Mouse (Mus musculus) forebrain, embryonic 12.5 days (tissue): ENCODE results near the gene Glrx5. TPM values are rescaled to one million over a fixed set of nuclear protein-coding genes. Genes with fewer than 3 reads are reported as not detected.

ENCODE experiments used
- ATAC-seq: fragments of 200-750 bp; cut with Nextera tagmentation; 2 replicates; pipeline ENCODE4 v1.8.0; 2017; ENCODE audit warnings: moderate TSS enrichment; ENCODE audit not compliant: low FRiP score
- H3K27ac ChIP-seq: fragments of 300-500 bp; sonication (generic); 2 replicates; pipeline ENCODE4 v1.5.1; 2016; ENCODE audit warnings: mild to moderate bottlenecking
- H3K27me3 ChIP-seq: fragments of 300-500 bp; sonication (generic); 2 replicates; pipeline ENCODE4 v1.6.1; 2016; ENCODE audit warnings: mild to moderate bottlenecking
- H3K36me3 ChIP-seq: fragments of 300-500 bp; sonication (generic); replicated peaks from 2 replicates; pipeline ENCODE4 v1.6.1; 2016; ENCODE audit warnings: mild to moderate bottlenecking
- H3K4me1 ChIP-seq: fragments of 300-500 bp; sonication (generic); 2 replicates; pipeline ENCODE4 v1.6.1; 2016
- H3K4me2 ChIP-seq: fragments of 300-500 bp; sonication (generic); 2 replicates; pipeline ENCODE4 v1.6.1; 2016; ENCODE audit warnings: mild to moderate bottlenecking, moderate library complexity
- H3K4me3 ChIP-seq: fragments of 300-500 bp; sonication (generic); replicated peaks from 2 replicates; pipeline ENCODE4 v1.5.1; 2016; ENCODE audit warnings: mild to moderate bottlenecking
- H3K9ac ChIP-seq: fragments of 300-500 bp; sonication (generic); 2 replicates; pipeline ENCODE4 v1.6.1; 2016; ENCODE audit warnings: mild to moderate bottlenecking
- H3K9me3 ChIP-seq: fragments of 300-500 bp; sonication (generic); 2 replicates; pipeline ENCODE4 v1.6.1; 2016
- WGBS: fragments of 180-500 bp; shearing (Covaris S2); methylation state at CpG from one replicate; pipeline ENCODE4 v1.1.7; 2016; 5-methylcytosine and 5-hydroxymethylcytosine counted together
- polyA plus RNA-seq: library from polyadenylated mRNA; unstranded; fragments of >200 nt; fragmentation: Nextera tagmentation; extraction: Ambion mirVana; gene quantifications from 2 replicates; pipeline ENCODE4 v1.2.1, GENCODE M21; 2016

Glrx5 gene
- polyA plus RNA-seq, 1 experiment from 2014 or later = 173 TPM

GRCm38 (mm10) chr12:105008752-105009178 is 23.7 kb upstream of the Glrx5 start:
- ATAC-seq = peak; percentile 65; the same call in 1 of the 2 replicates
- H3K9me3 ChIP-seq = no peaks in the 10 kb centered on the region
- peak overlapping the region; percentile 99 for H3K4me2 ChIP-seq
- no peak overlapping the region for H3K27ac ChIP-seq
- peaks cover 22% of the 10 kb centered on the region for H3K4me1 ChIP-seq
- H3K27me3 ChIP-seq = peaks cover 54% of the 10 kb centered on the region
- peak overlapping the region; percentile 62; the same call in 1 of the 2 replicates for H3K4me3 ChIP-seq
- no peaks in the 10 kb centered on the region for H3K36me3 ChIP-seq
- H3K9ac ChIP-seq = no peak overlapping the region
- WGBS = 3% methylated on average over 13 of the region's 13 CpGs

GRCm38 (mm10) chr12:105009370-105010212 is 22.9 kb upstream of the Glrx5 start, which contains the start of gene Syne3:
TSS of gene Syne3 (minus strand) at chr12:105009809.
- WGBS = under 1% methylated on average over 55 of the region's 66 CpGs
- H3K9me3 ChIP-seq = no peaks in the 10 kb centered on the region
- H3K27me3 ChIP-seq = peaks cover 54% of the 10 kb centered on the region
- peak; percentile 76 for ATAC-seq
- peak within 1 kb of the TSS; percentile 65 for H3K9ac ChIP-seq
- peaks cover 22% of the 10 kb centered on the region for H3K4me1 ChIP-seq
- no peaks in the 10 kb centered on the region for H3K36me3 ChIP-seq
- H3K27ac ChIP-seq = no peak within 1 kb of the TSS
- H3K4me2 ChIP-seq = peak within 1 kb of the TSS; percentile 99
- H3K4me3 ChIP-seq = peak within 1 kb of the TSS; percentile 62

GRCm38 (mm10) chr12:105010213-105010790 is 22.2 kb upstream of the Glrx5 start:
- peak overlapping the region; percentile 62 for H3K4me3 ChIP-seq
- H3K27ac ChIP-seq = no peak overlapping the region
- H3K27me3 ChIP-seq = peaks cover 54% of the 10 kb centered on the region
- peaks cover 22% of the 10 kb centered on the region for H3K4me1 ChIP-seq
- 13% methylated on average over 9 of the region's 9 CpGs for WGBS
- peak overlapping the region; percentile 99 for H3K4me2 ChIP-seq
- peak; percentile 30 for ATAC-seq
- peak overlapping the region; percentile 65 for H3K9ac ChIP-seq
- no peaks in the 10 kb centered on the region for H3K36me3 ChIP-seq
- H3K9me3 ChIP-seq = no peaks in the 10 kb centered on the region

GRCm38 (mm10) chr12:105011589-105011988 is 20.9 kb upstream of the Glrx5 start:
- Histone ChIP-seq H3K27ac (no peak overlapping the region), H3K4me3 (no peak overlapping the region), H3K4me1 (peaks cover 22% of the 10 kb centered on the region), H3K27me3 (peaks cover 50% of the 10 kb centered on the region), H3K36me3 (no peaks in the 10 kb centered on the region), H3K9me3 (no peaks in the 10 kb centered on the region), H3K4me2 (no peak overlapping the region), H3K9ac (no peak overlapping the region)
- ATAC-seq = no peak
- 94% methylated on average over 1 of the region's 1 CpGs for WGBS

GRCm38 (mm10) chr12:105012314-105012713 is 20.2 kb upstream of the Glrx5 start:
- WGBS = 92% methylated on average over 4 of the region's 4 CpGs
- Histone ChIP-seq H3K4me1 (peaks cover 22% of the 10 kb centered on the region), H3K4me3 (no peak overlapping the region), H3K36me3 (no peaks in the 10 kb centered on the region), H3K9ac (no peak overlapping the region), H3K27me3 (peaks cover 46% of the 10 kb centered on the region), H3K4me2 (no peak overlapping the region), H3K27ac (no peak overlapping the region), H3K9me3 (no peaks in the 10 kb centered on the region)
- ATAC-seq = no peak

- WGBS = 58% methylated on average over 17 of the region's 17 CpGs
- H3K9me3 ChIP-seq = no peaks in the 10 kb centered on the region
- H3K27me3 ChIP-seq = peaks cover 38% of the 10 kb centered on the region
Observed at GRCm38 (mm10) chr12:105013065-105013464, 19.4 kb upstream of the Glrx5 start.

GRCm38 (mm10) chr12:105016199-105016598 is 16.3 kb upstream of the Glrx5 start:
- Histone ChIP-seq H3K4me3 (no peak overlapping the region), H3K36me3 (no peaks in the 10 kb centered on the region), H3K9ac (no peak overlapping the region), H3K4me1 (peaks cover 9% of the 10 kb centered on the region), H3K27ac (no peak overlapping the region), H3K9me3 (no peaks in the 10 kb centered on the region), H3K4me2 (no peak overlapping the region), H3K27me3 (peaks cover 7% of the 10 kb centered on the region; the same call in 1 of the 2 replicates)
- no peak for ATAC-seq
- WGBS = 77% methylated on average over 4 of the region's 4 CpGs

More at GRCm38 (mm10) chr12:105013065-105013464, 19.4 kb upstream of the Glrx5 start:
- H3K4me3 ChIP-seq = no peak overlapping the region
- H3K27ac ChIP-seq = no peak overlapping the region
- H3K36me3 ChIP-seq = no peaks in the 10 kb centered on the region
- H3K4me2 ChIP-seq = no peak overlapping the region
- ATAC-seq = no peak
- H3K9ac ChIP-seq = no peak overlapping the region
- peaks cover 22% of the 10 kb centered on the region for H3K4me1 ChIP-seq

GRCm38 (mm10) chr12:105016639-105017038 is 15.8 kb upstream of the Glrx5 start:
- Histone ChIP-seq H3K4me2 (no peak overlapping the region), H3K27ac (no peak overlapping the region), H3K9ac (no peak overlapping the region), H3K9me3 (no peaks in the 10 kb centered on the region), H3K4me1 (peaks cover 9% of the 10 kb centered on the region), H3K36me3 (no peaks in the 10 kb centered on the region), H3K4me3 (no peak overlapping the region), H3K27me3 (peaks cover 2% of the 10 kb centered on the region; the same call in 1 of the 2 replicates)
- WGBS = 74% methylated on average over 10 of the region's 10 CpGs
- ATAC-seq = no peak

- H3K27ac ChIP-seq = no peak overlapping the region
- H3K9me3 ChIP-seq = peaks cover 16% of the 10 kb centered on the region
- H3K4me3 ChIP-seq = no peak overlapping the region
- ATAC-seq = no peak
- H3K36me3 ChIP-seq = no peaks in the 10 kb centered on the region
- no peak overlapping the region for H3K9ac ChIP-seq
- no peaks in the 10 kb centered on the region for H3K27me3 ChIP-seq
- WGBS = 67% methylated on average over 19 of the region's 19 CpGs
- no peak overlapping the region for H3K4me2 ChIP-seq
- H3K4me1 ChIP-seq = peaks cover 9% of the 10 kb centered on the region
Observed at GRCm38 (mm10) chr12:105019359-105020219, 12.9 kb upstream of the Glrx5 start.

- Histone ChIP-seq H3K9ac (no peak overlapping the region), H3K4me2 (no peak overlapping the region), H3K4me3 (no peak overlapping the region), H3K36me3 (no peaks in the 10 kb centered on the region), H3K27me3 (no peaks in the 10 kb centered on the region), H3K27ac (no peak overlapping the region), H3K4me1 (peaks cover 9% of the 10 kb centered on the region), H3K9me3 (peaks cover 16% of the 10 kb centered on the region)
- WGBS = 93% methylated on average over 8 of the region's 8 CpGs
- ATAC-seq = no peak
Observed at GRCm38 (mm10) chr12:105021441-105022069, 10.9 kb upstream of the Glrx5 start.

- peaks cover 16% of the 10 kb centered on the region for H3K9me3 ChIP-seq
Observed at GRCm38 (mm10) chr12:105022141-105022540, 10.3 kb upstream of the Glrx5 start.

More at GRCm38 (mm10) chr12:105022141-105022540, 10.3 kb upstream of the Glrx5 start:
- no peak for ATAC-seq
- Histone ChIP-seq H3K27ac (no peak overlapping the region), H3K4me3 (no peak overlapping the region), H3K36me3 (no peaks in the 10 kb centered on the region), H3K27me3 (no peaks in the 10 kb centered on the region), H3K4me1 (peaks cover 9% of the 10 kb centered on the region), H3K4me2 (no peak overlapping the region), H3K9ac (no peak overlapping the region)
- 77% methylated on average over 7 of the region's 7 CpGs for WGBS
